Mouse (Mus musculus) right cerebral cortex, adult 18-20 months (tissue): Measurements from ENCODE around the gene Cyp27b1.
A peak's percentile ranks its signal among the peaks of the same experiment; 100 is the strongest.
"Not testable (repeated sequence)": the region's sequence is repeated elsewhere in the genome, so short reads cannot be mapped to it uniquely, and the experiment has no call there.

Source experiments
- DNase-seq: peaks from one replicate; pipeline ENCODE4 v3.0.0; 2022; ENCODE audit warnings: mixed read lengths

The Cyp27b1 gene

DNA sequence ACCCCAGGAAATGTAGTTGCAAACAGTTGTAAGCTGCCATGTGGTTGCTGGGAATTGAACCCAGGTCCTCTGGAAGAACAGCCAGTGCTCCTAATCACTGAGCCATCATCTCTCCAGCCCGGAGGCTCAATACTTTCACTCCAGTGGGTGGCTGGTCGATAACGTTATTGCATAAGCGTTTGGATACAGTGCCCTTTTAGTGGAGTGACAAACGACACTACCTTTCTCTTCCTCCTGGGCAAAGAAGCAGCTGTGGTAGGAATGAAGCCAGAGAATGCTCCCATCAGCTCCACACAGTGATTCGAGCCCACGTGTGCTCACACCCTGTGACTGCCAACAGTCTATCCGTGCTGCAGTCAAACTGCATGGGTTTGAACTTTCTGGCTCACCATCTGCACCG lies 23.2 kb downstream of the Cyp27b1 start:
- DNase-seq: no peak

- not testable (repeated sequence) for DNase-seq
These were observed 24.2 kb downstream of the Cyp27b1 start for GRCm38 (mm10) chr10:127072270-127072669.

- DNase-seq: not testable (repeated sequence)
These were observed 24.9 kb downstream of the Cyp27b1 start for GRCm38 (mm10) chr10:127072969-127073368.

- no peak for DNase-seq
These were observed 25.9 kb downstream of the Cyp27b1 start for GRCm38 (mm10) chr10:127073981-127074380.

GRCm38 (mm10) chr10:127075080-127075479 lies 27.0 kb downstream of the Cyp27b1 start, which contains the start of gene Agap2:
Gene Agap2 (plus strand): TSS chr10:127075284.
- DNase-seq: no peak

DNA sequence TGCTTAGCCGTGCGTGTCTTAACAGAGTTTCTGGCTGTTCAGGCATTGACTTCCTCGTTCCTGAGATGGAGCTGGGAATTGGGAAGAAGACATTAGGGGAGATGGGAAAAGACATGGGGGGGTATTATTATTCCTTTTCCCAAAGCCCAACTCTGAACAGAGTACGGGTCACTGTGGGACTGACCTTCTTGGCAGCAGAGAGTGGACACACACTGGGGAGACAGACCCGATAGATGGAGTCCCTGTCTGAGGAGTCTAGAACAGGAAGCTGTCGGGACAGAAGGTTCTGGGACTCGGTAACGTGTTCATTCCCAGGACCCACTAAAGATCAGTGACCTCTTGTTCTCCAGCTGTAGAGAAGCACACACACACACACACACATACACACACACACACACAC lies 27.6 kb downstream of the Cyp27b1 start:
- DNase-seq: no peak

DNA sequence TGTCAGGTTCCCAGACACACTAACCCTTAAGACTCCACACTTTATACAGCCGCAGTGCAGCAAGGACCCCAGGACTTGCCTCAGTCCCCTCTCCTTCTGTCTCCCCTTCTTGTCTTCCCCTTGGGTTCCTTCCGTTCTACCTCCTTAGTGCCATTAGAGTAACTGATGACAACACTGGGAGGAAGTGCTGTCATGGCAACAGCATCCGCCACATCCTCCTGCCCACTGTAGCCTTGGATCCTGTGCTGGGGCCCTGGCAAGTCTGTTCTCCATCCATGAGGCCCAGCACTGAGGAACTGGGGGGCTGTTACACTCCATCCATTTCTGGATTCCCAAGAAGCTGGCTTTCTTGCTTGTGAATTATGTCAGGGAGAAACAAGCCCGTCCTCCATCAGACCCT lies 28.0 kb downstream of the Cyp27b1 start:
- DNase-seq: no peak

GRCm38 (mm10) chr10:127077515-127077914 lies 29.5 kb downstream of the Cyp27b1 start:
- peak; percentile 75 for DNase-seq

DNA sequence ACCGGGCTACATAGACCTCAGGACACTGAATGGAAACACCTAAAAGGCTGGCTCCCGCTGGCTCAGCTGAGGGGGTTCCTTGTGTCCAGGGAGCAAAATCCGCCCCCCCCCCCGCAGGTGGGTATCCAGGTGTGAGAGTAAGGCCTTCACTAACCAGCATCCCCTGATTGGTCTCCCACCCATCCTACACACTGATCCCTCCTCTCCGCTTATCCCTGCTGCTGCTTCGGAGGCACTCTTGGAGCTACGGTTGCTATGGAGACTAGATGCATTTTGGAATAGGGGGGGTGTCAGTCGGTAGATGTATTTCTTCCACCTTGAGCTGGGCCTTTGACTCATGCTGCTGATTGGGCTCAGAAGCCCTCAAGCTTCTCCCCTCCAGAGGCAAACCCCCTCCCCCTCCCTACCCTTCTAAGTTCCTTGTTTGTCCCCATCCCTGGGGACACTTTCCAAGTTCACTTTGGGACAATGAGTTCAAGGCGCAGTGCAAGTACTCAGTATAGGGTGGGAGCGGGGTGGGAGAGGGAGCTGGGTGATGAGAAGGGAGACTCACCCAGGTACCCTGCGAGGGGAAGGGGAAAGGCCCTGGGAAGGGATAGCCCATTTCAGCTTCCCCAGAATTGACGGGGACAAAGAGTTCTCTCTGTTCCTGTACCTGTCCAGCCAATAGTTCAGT lies 30.1 kb downstream of the Cyp27b1 start:
- DNase-seq: peak; percentile 82

DNA sequence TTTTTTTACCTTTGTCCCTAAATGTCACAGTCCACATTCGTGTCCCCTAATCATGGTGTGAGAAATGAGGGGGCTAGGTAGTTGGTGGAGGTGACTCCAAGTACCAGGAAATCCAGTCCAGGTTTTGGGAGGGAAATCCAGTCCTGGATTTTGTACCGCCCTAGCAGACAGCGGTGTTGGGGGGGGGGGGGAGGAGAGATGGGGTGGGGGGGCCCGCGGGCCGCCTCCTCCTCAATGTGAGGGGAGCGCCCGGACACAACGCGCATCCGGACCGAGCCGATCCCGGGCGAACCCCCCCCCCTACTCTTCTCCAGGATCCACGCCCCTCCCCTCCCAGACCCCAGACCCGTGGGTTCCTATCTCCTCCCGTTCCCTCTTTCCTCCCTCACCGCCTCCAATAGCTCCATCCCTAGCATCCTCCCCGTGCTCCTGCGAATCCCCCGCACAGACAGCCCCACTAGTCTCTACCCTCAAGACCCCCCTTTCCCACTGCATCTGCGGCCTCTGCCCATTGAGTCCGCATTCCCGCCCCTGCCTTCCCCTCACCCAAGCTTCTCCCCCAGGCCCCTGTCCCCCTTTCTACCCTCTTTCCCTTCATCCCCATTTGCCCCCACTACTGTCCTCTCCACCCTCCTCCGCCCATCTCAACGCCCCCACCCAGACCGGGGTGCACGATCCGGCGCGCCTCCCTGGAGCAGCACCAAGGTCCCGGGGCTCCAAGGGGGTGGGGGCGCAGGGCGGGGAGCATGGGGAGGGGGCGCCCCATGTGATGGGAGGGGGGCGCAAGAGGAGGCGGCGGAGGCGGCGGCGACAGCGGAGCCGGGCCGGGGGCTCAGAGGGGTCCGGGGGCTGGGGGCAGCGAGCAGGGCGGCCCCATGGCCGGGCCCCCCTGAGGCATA lies 30.9 kb downstream of the Cyp27b1 start:
- peak; percentile 72 for DNase-seq

- no peak for DNase-seq
These were observed 31.8 kb downstream of the Cyp27b1 start for GRCm38 (mm10) chr10:127079665-127080391.

GRCm38 (mm10) chr10:127080901-127081780 lies 33.1 kb downstream of the Cyp27b1 start:
- peak; percentile 78 for DNase-seq

- DNase-seq: no peak
These were observed 34.1 kb downstream of the Cyp27b1 start for GRCm38 (mm10) chr10:127081996-127082620.

DNA sequence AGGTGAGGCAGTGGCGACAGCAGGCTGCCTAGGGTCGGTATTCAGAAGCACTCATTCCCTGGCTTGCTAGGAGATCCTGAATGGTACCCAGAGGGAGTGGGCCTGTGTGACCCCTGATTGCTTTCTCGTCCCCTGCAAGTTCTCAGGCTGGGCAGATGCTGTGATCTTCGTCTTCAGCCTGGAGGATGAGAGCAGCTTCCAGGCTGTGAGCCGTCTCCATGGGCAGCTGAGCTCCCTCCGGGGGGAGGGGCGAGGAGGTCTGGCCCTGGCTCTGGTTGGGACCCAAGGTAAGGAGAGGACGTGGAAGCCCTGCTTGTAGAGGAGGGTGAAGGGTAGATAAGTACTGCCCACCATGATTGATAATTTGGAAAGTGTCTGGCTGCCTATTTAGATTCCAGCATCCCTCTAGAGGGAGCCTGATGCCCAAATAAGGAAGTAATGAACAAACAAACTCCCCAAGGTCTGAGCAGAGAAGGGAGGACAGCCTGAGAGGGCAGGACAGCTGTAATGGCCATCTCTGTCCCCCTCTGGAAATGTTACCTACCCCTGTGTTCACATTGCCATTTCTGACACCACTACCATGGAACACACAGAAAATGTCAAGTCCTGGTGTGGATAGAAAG lies 35.4 kb downstream of the Cyp27b1 start:
- no peak for DNase-seq

DNA sequence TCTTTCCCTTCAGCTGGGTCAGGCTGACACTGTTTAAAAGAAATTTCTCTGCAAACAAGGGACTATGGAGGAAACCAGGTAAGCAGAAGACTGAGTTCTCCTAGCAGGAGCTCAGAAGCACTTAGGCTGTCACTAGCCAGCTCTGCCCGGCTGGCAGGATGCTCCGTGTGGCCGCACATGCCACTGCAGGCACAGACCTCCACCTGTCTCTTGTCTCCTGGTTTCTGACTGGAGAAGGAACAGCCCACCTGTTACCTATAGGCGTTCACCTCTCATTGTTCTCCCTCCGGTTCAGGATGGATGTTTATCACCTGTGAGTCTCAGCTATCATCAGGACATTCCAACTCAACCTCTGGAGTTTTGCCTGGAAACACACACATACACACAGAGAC lies 35.9 kb downstream of the Cyp27b1 start:
- no peak for DNase-seq

GRCm38 (mm10) chr10:127085052-127085451 lies 37.0 kb downstream of the Cyp27b1 start:
- no peak for DNase-seq

GRCm38 (mm10) chr10:127085633-127086032 lies 37.6 kb downstream of the Cyp27b1 start:
- no peak for DNase-seq

DNA sequence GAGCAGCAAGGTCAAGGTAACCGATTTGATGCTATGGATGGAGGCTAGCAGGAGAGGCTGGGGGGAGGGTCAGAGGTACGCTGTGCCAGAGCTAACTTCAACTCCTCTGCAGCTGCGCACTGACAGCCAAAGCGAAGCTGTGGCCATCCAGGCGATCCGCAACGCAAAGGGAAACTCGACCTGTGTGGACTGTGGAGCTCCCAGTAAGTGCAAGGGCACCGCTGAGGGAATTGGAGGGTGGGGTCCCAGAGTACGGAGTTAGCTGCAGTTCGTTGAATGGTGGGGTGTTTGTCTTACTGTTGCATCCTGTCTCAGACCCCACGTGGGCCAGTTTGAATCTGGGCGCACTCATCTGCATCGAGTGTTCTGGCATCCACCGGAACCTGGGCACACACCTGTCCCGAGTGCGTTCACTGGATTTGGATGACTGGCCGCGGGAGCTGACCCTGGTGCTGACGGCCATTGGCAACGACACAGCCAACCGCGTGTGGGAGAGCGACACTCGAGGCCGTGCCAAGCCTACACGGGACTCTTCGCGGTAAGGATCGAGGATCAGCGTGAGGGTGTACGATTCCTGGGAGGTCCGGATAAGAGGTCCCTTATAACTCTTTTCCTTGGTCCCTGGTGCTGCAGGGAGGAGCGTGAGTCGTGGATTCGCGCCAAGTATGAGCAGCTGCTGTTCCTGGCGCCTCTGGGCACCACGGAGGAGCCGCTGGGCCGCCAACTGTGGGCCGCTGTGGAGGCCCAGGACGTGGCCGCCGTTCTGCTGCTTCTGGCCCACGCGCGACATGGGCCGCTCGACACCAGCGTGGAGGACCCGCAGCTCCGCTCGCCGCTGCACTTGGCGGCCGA lies 42.7 kb downstream of the Cyp27b1 start:
- no peak for DNase-seq

GRCm38 (mm10) chr10:127091507-127092396 lies 43.7 kb downstream of the Cyp27b1 start:
- no peak for DNase-seq
